Mouse (Mus musculus): ENCODE data around the gene Kazald1. TPM values are rescaled to one million over a fixed set of nuclear protein-coding genes. Genes with fewer than 3 reads are reported as not detected.

The Kazald1 gene
- polyA plus RNA-seq, 1 experiment from 2014 or later, result 0.35 TPM

Other genes starting within 250 kb of the Kazald1 start
- gene Slf2, start 144.1 kb upstream of the Kazald1 start, polyA plus RNA-seq (2016; fragmentation: Nextera tagmentation; extraction: Ambion mirVana), result 25.8 and 27.2 TPM in 2 replicates
- gene Sema4g, start 86.1 kb upstream of the Kazald1 start, polyA plus RNA-seq (2016; fragmentation: Nextera tagmentation; extraction: Ambion mirVana), result 2.4 TPM in 2 replicates
- gene Twnk, start 69.6 kb upstream of the Kazald1 start, polyA plus RNA-seq (2016; fragmentation: Nextera tagmentation; extraction: Ambion mirVana), result 18.5 and 20.9 TPM in 2 replicates
- 45.8 and 47.6 TPM in 2 replicates for gene Mrpl43, start 68.8 kb upstream of the Kazald1 start, polyA plus RNA-seq (2016; fragmentation: Nextera tagmentation; extraction: Ambion mirVana)
- 18.3 and 19.6 TPM in 2 replicates for gene Lzts2, start 60.8 kb upstream of the Kazald1 start, polyA plus RNA-seq (2016; fragmentation: Nextera tagmentation; extraction: Ambion mirVana)
- not detected in 2 replicates for gene Pdzd7, start 29.5 kb upstream of the Kazald1 start, polyA plus RNA-seq (2016; fragmentation: Nextera tagmentation; extraction: Ambion mirVana)
- gene Sfxn3, start 27.7 kb upstream of the Kazald1 start, polyA plus RNA-seq (2016; fragmentation: Nextera tagmentation; extraction: Ambion mirVana), result 4.1 TPM in 2 replicates
- not detected in 2 replicates for gene Tlx1, start 75.4 kb downstream of the Kazald1 start, polyA plus RNA-seq (2016; fragmentation: Nextera tagmentation; extraction: Ambion mirVana)
- gene Lbx1, start 160.6 kb downstream of the Kazald1 start, polyA plus RNA-seq (2016; fragmentation: Nextera tagmentation; extraction: Ambion mirVana), result 0.07 and 0.08 TPM in 2 replicates